Mouse (Mus musculus) small intestine, adult 2 months (tissue): ENCODE results near the gene Mast4.

Source experiments
- CTCF ChIP-seq: fragments of 200-500 bp; IDR thresholded peaks from 2 replicates; pipeline ENCODE4 v1.5.1; 2012; ENCODE audit warnings: low read depth, mild to moderate bottlenecking, control low read depth, inconsistent platforms, low read length, moderate library complexity, mixed read lengths; ENCODE audit not compliant: insufficient replicate concordance, insufficient read length; ENCODE audit errors: extremely low read depth
- POLR2A ChIP-seq: fragments of 200-500 bp; IDR thresholded peaks from 2 replicates; pipeline ENCODE4 v1.6.1; 2012; ENCODE audit warnings: low read depth, mild to moderate bottlenecking, control low read depth, inconsistent platforms, low read length, moderate library complexity

GRCm38 (mm10) chr13:102914800-102915199 is 419.5 kb downstream of the Mast4 start:
- TF ChIP-seq CTCF (no peak), POLR2A (no peak)
